Mouse (Mus musculus): ENCODE measurements around the gene Hdgfl2. TPM values are rescaled to one million over a fixed set of nuclear protein-coding genes. Genes with fewer than 3 reads are reported as not detected.

The Hdgfl2 gene
- polyA plus RNA-seq, 1 experiment from 2014 or later: 195 TPM

DNA sequence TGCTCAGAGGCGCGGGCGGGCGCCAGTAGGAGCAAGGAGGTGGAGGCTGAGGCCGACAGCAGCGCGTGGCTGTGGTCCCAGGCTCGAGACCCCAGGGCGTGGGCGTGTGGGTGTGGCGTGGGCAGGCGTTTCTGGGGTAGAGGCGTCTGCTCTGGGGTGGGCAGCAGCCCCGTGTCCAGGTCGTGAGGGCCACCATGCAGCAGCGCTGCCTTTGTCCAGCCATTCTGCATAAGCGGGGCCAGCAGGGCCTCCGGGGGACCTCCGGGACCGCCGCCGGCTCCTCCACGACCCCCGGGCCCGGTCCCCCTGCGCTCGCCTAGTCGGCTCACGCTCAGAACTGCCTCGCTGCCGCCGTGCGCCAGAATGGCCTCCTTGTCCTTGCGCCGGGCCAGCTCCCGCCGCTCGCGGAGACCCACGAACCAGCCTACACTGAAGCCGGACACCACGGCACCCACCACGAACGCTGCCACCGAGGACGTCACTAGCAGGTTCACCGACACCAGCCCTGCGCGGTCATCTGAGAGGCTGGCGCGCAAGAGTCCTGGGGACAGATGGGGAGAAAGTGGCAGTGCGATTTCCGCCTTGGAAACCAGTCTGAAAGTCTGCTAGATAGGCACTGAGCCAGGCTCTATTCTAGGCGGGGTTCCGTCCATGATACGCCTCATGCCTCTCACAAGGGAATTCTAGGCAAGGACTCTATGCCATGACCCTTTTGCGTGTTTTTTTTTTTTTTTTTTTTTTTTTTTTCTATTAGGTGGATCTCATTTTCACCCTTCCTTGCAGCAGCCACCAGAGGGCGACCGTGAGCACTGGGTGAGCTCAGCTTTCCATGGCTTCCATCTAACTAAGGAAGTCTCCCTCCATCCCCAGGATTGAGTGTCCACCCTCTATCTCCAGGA lies 45.2 kb downstream of the Hdgfl2 start:
- Histone ChIP-seq H3K9me3 (peaks cover 16% of the 10 kb centered on the region), H3K27me3 (replicated peaks; ENCODE audit: low read depth, poor library complexity, severe bottlenecking) (peaks cover 71% of the 10 kb centered on the region), H3K27ac (replicated peaks) (peak overlapping the region; percentile 76), H3K4me1 (peaks cover 22% of the 10 kb centered on the region), H3K4me3 (peak overlapping the region; percentile 57), H3K36me3 (replicated peaks) (0 out of 2 replicates have a peak, but pooled peaks cover 3% of the 10 kb centered on the region)
- 10% methylated on average over 59 of the region's 59 CpGs for WGBS
- DNase-seq (ENCODE audit: low spot score): peak; percentile 79

DNA sequence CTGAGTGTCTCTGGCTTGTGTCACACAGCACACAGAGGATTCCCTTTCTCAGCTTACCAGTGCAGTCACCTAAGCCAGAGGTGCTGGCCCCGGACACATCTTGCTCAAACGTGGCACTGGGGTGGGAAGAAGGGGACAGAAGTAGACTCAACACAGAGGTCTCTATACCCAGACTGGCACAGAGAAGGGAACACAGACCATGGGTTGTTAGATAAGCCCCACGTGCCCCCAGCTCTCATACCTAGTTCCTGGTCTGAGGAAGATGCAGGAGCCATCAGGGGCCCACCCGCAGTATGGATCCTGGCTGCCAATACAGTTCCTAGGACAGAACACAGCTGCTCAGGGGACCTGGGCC lies 45.8 kb downstream of the Hdgfl2 start:
- Histone ChIP-seq H3K4me1 (peaks cover 15% of the 10 kb centered on the region), H3K9me3 (peaks cover 16% of the 10 kb centered on the region), H3K27ac (replicated peaks) (no peak overlapping the region), H3K4me3 (no peak overlapping the region; the same call in 1 of the 2 replicates), H3K36me3 (replicated peaks) (0 out of 2 replicates have a peak, but pooled peaks cover 3% of the 10 kb centered on the region), H3K27me3 (replicated peaks; ENCODE audit: low read depth, poor library complexity, severe bottlenecking) (peaks cover 65% of the 10 kb centered on the region)
- DNase-seq (ENCODE audit: low spot score): no peak
- WGBS: 90% methylated on average over 4 of the region's 4 CpGs

DNA sequence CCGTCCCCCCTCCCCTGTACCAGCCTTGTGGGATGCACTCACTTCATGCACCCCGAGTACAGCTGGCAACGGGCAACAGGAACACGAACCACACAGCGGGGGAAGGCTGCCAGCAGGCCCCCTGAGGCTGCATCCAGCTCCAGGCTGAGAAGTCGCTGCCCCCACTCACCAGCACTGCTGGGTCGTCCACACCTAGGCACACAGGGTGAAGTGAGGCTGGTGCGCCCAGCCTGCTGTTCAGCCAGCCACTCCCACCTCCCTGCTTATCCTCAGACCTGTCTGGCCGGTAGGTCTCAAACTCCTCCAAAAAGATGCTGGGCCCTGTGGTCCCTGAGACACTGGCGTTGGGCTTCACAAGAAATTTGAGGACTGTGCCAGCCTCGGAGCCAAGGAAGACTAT lies 46.7 kb downstream of the Hdgfl2 start:
- Histone ChIP-seq H3K36me3 (replicated peaks) (peaks cover 10% of the 10 kb centered on the region), H3K4me3 (no peak overlapping the region), H3K27ac (replicated peaks) (no peak overlapping the region), H3K9me3 (peaks cover 23% of the 10 kb centered on the region), H3K4me1 (peaks cover 11% of the 10 kb centered on the region), H3K27me3 (replicated peaks; ENCODE audit: low read depth, poor library complexity, severe bottlenecking) (peaks cover 55% of the 10 kb centered on the region)
- 65% methylated on average over 11 of the region's 11 CpGs for WGBS
- DNase-seq (ENCODE audit: low spot score): no peak

DNA sequence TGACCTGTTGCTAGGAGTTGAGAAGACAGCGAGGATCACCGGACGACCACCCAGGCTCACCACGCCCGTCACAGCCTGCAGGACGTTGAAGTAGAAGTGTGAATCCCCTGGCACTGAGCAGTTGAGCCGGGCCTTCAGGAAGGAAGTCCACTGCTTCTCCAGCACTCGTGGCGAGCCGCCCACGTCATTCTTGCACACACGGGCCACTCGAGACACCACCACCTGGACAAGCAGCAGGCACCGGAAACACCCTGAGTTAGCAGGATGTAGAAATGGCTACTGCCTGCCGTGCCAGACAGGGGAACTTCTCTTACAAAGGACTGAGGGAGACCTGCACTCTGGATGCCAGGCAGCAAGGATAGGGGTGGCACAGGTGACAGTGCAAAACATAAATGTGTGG lies 48.8 kb downstream of the Hdgfl2 start:
- H3K4me1 ChIP-seq: peaks cover 15% of the 10 kb centered on the region
- H3K27me3 ChIP-seq (replicated peaks; ENCODE audit: low read depth, poor library complexity, severe bottlenecking): peaks cover 35% of the 10 kb centered on the region
- H3K27ac ChIP-seq (replicated peaks): no peak overlapping the region
- H3K36me3 ChIP-seq (replicated peaks): peaks cover 11% of the 10 kb centered on the region
- DNase-seq (ENCODE audit: low spot score): no peak
- no peak overlapping the region for H3K4me3 ChIP-seq
- peaks cover 12% of the 10 kb centered on the region; the same call in 1 of the 2 replicates for H3K9me3 ChIP-seq
- WGBS: 88% methylated on average over 15 of the region's 15 CpGs

DNA sequence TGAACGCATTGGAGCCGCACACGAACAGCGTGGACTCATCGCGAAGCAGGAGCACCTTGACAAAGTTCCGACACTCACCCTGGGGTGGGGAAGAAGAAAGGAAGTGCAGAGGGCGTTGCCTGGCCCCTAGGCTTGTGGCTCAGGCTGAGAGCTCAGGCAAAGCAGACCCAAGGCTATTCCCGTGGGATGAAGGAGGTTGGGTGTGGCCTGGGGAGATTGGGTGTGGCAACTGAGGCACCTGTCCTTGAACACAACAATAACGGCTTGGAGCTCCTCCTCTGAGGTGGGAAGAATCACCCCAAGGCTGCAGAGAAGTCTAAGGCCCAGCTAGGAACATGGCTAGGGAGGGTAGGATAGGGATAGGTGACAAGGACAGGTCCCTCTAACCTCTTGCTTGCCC lies 51.7 kb downstream of the Hdgfl2 start:
- H3K27me3 ChIP-seq (replicated peaks; ENCODE audit: low read depth, poor library complexity, severe bottlenecking): peaks cover 21% of the 10 kb centered on the region
- H3K36me3 ChIP-seq (replicated peaks): peaks cover 11% of the 10 kb centered on the region
- H3K4me3 ChIP-seq: no peak overlapping the region
- DNase-seq (ENCODE audit: low spot score): no peak
- no peak overlapping the region for H3K27ac ChIP-seq (replicated peaks)
- 92% methylated on average over 10 of the region's 10 CpGs for WGBS
- H3K4me1 ChIP-seq: peaks cover 33% of the 10 kb centered on the region
- H3K9me3 ChIP-seq: peaks cover 11% of the 10 kb centered on the region; the same call in 1 of the 2 replicates

DNA sequence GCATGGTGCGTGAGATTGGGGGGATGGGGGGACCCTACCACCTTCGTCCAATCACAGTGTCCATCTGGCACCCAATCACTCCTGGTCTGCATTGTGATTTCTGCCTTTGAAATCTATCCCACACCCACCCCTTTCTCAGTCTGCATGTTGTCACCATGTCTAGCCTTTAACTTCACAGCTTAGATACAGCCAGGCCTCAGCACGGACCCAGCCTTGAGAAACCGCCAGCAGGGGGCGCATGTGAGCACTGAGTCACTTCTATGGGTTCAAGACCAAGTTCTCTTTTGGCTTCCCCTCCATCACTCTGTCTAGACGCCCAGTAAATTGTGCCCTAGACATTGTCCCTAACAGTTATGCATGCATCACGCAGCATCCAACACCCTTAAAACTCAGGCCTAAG lies 52.4 kb downstream of the Hdgfl2 start:
- peaks cover 11% of the 10 kb centered on the region for H3K36me3 ChIP-seq (replicated peaks)
- DNase-seq (ENCODE audit: low spot score): peak; percentile 70
- H3K27me3 ChIP-seq (replicated peaks; ENCODE audit: low read depth, poor library complexity, severe bottlenecking): peaks cover 23% of the 10 kb centered on the region
- peaks cover 11% of the 10 kb centered on the region; the same call in 1 of the 2 replicates for H3K9me3 ChIP-seq
- WGBS: 43% methylated on average over 7 of the region's 7 CpGs
- H3K27ac ChIP-seq (replicated peaks): no peak overlapping the region
- H3K4me3 ChIP-seq: no peak overlapping the region
- H3K4me1 ChIP-seq: peaks cover 33% of the 10 kb centered on the region

DNA sequence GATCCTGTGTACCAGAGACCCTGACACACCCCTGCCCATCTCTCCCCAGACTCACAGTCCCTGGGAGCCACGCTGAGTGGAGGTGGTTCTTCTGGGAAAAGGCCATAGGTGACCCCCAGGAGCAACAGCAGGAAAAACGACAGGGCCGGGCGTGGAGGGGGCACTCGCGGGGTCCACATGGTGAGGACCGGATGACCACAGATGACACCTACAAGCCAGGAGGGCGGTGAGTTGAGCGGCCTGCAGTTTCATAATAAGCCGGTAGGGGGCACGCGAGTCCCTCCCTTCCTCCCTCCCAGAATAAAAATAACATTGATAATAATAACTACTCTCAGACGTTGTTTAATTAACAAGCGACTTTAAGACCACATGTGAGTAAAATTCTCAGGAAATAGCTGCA lies 53.2 kb downstream of the Hdgfl2 start:
- peaks cover 11% of the 10 kb centered on the region; the same call in 1 of the 2 replicates for H3K9me3 ChIP-seq
- peaks cover 11% of the 10 kb centered on the region for H3K36me3 ChIP-seq (replicated peaks)
- peaks cover 32% of the 10 kb centered on the region for H3K27me3 ChIP-seq (replicated peaks; ENCODE audit: low read depth, poor library complexity, severe bottlenecking)
- H3K4me1 ChIP-seq: peaks cover 39% of the 10 kb centered on the region
- peak; percentile 72 for DNase-seq (ENCODE audit: low spot score)
- H3K4me3 ChIP-seq: no peak overlapping the region
- H3K27ac ChIP-seq (replicated peaks): no peak overlapping the region
- WGBS: 5% methylated on average over 14 of the region's 14 CpGs

DNA sequence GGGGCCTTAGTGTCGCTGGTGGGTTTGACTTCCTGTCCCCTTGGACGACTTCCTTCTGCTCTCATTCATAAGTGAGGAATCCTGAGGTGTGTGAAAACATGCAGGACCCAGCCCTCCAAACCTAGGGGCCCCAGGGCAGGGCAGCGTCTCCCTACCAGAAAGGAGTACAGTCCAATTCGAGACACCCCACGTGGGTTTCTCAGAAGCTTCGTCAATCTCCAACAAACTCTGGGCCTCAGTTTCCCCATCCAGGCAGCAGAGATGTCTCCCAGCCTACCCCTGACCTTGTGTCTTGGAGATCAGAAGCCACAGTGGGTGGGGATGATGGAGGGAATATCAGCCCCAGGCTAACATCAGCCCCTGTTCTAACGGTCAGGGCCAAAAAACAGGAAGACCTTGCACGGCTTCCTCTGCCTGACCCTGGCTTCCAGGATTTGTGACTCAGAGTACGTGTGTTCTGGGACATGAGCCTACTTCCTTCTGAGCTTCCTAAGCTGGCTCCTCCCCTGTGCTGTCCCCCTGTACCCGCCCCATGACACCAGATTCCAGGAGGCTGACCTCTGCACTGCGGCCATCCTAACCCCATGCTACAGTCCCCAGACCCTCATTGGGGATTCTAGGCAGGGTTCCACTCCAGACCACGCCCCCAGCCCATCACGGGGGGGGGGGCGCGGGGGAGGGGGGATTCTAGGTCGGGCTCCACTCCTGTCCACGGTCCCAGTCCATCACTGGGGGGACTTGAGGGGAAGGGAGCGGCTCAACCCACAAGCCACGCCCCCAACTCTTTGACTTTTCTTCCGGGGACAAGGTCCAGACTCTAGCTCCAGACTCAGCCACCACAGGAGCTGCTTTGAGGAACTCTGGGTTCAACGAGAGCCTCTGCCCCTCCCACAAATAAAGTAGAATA lies 54.3 kb downstream of the Hdgfl2 start:
- 14% methylated on average over 21 of the region's 21 CpGs for WGBS
- Histone ChIP-seq H3K27me3 (replicated peaks; ENCODE audit: low read depth, poor library complexity, severe bottlenecking) (peaks cover 39% of the 10 kb centered on the region), H3K4me1 (peaks cover 48% of the 10 kb centered on the region), H3K9me3 (peaks cover 11% of the 10 kb centered on the region; the same call in 1 of the 2 replicates), H3K27ac (replicated peaks) (peak overlapping the region; percentile 55; the same call in 1 of the 2 replicates), H3K4me3 (peak overlapping the region; percentile 54), H3K36me3 (replicated peaks) (peaks cover 11% of the 10 kb centered on the region)
- DNase-seq (ENCODE audit: low spot score): peak; percentile 63

DNA sequence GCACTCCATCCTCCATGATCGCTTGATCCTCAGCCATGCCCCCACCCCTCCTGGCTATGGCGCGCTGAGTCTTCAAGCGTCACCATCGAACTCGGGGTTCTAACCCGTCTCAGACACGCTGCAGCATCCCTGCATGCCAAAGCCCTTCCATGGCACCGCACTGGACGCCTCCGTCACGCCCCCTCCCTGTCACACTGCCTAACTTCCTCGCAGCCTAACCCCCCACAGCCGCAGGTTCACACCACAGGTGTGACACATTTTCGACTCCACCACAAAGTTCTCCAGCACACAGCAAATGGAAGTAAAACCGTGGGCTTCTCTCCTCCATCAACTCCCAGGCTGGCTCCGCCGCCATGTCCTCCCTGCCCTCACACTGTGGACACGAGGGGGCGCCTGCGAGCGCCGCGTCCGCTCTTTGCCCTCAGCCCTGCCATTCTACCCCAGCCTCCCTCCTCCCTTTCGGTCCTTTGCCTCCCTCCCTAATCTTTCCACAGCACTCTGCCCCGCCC lies 55.1 kb downstream of the Hdgfl2 start:
- Histone ChIP-seq H3K4me1 (peaks cover 53% of the 10 kb centered on the region), H3K4me3 (peak overlapping the region; percentile 54), H3K27me3 (replicated peaks; ENCODE audit: low read depth, poor library complexity, severe bottlenecking) (peaks cover 47% of the 10 kb centered on the region), H3K9me3 (peaks cover 11% of the 10 kb centered on the region; the same call in 1 of the 2 replicates), H3K27ac (replicated peaks) (peak overlapping the region; percentile 55; the same call in 1 of the 2 replicates), H3K36me3 (replicated peaks) (peaks cover 7% of the 10 kb centered on the region)
- peak; percentile 77 for DNase-seq (ENCODE audit: low spot score)
- 2% methylated on average over 27 of the region's 27 CpGs for WGBS

DNA sequence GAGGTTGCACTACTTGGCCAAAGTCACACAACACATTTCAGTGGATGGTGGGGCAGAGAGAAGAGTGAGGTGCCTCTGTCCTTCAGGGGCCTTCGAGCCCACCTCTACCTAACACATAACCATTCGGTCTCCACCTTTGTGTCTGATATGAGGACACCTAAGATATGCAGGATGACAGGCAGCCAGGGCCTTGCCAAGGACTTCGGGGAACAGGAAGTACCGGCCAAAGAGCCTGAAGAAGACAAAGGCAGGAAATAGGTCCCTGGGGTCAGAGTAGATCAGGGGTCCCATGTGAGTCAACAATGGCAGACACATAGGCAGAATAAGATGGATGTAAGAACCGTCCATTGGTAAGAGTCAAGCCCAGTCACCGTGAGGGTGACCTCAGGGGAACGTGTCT lies 57.1 kb downstream of the Hdgfl2 start:
- 87% methylated on average over 7 of the region's 7 CpGs for WGBS
- Histone ChIP-seq H3K27me3 (replicated peaks; ENCODE audit: low read depth, poor library complexity, severe bottlenecking) (peaks cover 67% of the 10 kb centered on the region), H3K4me1 (peaks cover 71% of the 10 kb centered on the region)

DNA sequence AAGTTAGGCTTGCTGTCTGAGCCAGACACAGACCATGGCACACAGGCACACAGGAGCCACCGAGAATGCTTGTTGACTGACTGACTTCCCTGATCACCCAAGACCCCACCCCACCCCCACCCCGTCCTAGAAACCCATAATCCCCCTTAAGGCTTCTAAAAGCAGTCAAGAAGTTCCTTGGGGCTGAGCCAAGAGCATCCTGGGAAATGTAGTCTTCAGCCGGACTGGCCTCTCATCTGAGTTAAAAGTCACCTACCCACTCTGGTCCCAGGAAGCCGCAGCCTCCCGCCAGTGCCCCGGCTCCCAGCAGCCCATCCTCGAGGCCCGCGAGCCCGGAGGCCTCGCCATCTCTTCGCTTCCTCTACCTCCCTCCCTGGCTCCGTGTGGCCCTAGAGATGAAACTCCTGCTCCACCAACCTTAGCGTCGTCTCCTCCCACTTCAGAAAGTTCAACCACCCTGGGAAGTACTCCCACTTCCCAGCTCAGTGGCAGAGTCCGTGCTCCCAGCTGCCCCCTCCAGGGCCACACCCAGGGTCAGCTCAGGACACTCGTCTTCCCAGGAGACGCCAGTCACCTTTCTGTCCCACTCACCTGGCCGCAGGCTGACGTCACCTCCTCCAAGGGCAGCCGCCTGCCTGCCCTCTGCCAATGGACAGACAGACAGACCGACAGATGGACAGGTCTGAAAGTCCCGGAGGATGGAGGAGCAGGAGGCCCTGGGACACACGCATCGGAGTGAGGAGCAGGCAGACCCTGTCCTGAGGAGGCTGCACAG lies 58.6 kb downstream of the Hdgfl2 start:
- H3K36me3 ChIP-seq (replicated peaks): no peaks in the 10 kb centered on the region
- H3K4me1 ChIP-seq: peaks cover 82% of the 10 kb centered on the region
- 13% methylated on average over 25 of the region's 25 CpGs for WGBS
- no peak overlapping the region; the same call in 1 of the 2 replicates for H3K27ac ChIP-seq (replicated peaks)
- peak overlapping the region; percentile 83 for H3K4me3 ChIP-seq
- no peaks in the 10 kb centered on the region for H3K9me3 ChIP-seq
- no peak for DNase-seq (ENCODE audit: low spot score)
- peaks cover 82% of the 10 kb centered on the region for H3K27me3 ChIP-seq (replicated peaks; ENCODE audit: low read depth, poor library complexity, severe bottlenecking)

More for the DNA sequence above, 57.1 kb downstream of the Hdgfl2 start:
- DNase-seq (ENCODE audit: low spot score): no peak
- Histone ChIP-seq H3K27ac (replicated peaks) (no peak overlapping the region), H3K4me3 (no peak overlapping the region), H3K36me3 (replicated peaks) (no peaks in the 10 kb centered on the region), H3K9me3 (no peaks in the 10 kb centered on the region; the same call in 1 of the 2 replicates)
